Mouse (Mus musculus) activated CD4-positive, CD25-positive, alpha-beta regulatory T cell (primary cell): ENCODE results near the gene Ankra2. TPM values are rescaled to one million over a fixed set of nuclear protein-coding genes. Genes with fewer than 3 reads are reported as not detected.

Experiments used
- polyA plus RNA-seq, 2 experiments: library from polyadenylated mRNA; unstranded; fragments of 100-300 nt; shearing (Covaris generic); gene quantifications; one replicate each; pipeline ENCODE4 v1.2.1; 2017

Gene Ankra2
- 10 to 100 TPM; 54.5 to 54.7 TPM for polyA plus RNA-seq

DNA sequence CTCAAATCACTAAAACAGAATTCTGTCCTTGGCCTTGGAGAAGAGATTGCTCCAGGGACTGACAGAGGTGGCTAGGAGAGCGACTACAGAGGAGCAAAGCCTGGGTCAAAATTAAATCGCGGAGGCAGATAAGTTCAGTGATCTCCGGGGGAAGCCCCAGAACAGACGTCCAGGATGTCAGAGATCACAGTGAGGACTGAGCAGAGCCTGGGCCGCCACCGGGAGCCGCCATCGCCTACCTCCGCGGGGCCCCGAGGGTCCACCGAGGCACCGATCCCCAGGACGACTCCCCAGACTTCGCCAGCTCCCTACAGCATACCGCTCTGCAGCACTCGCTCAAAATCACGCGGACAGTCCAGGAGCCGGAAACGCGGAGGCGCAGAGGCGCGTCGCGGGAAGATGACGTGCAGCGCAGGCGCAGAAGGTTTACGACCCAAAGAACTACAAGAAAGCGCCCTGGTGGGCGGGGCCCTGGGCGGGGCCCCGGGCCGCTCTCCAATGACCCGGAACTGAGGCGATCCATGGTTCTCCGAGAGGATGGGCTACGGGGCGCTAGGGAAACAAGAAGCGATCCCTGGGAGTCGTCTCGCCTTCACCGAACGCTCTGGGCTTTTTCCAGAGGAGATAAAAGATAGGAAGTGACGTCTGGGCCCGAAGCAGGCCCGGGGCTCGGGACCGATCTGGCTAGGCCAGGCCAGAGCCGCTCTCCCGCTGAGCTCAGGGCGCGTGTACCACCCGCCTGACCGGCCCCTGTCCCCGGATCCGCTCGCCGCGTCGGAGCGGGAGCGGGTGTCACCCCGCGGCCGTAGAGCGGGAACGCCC, at the start of gene Ankra2, which contains the start of gene Utp15:
TSS of gene Ankra2 (plus strand) at position 439 of the 822 bp plus-strand sequence.
TSS of gene Utp15 (minus strand) at position 406 of the 822 bp plus-strand sequence.

DNA sequence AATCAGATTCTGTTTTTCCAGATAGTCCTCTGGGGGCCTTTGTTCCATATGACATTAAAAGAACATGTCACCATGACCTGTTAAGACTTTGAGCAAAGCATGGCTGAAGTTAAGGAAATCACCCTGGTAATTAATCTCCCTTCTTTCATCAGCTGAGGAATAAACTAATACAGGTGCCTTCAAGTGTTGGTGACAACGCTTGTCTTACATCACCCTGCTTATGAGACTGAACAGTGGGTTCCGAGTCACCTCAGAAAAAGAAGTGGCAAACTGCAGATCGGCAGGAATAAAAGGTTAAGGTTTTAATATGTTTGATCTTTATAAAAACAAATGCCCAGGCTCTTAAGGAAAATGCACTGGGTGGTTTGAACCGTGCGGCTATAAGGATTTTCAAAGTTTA, 16.8 kb downstream of the Ankra2 start, which contains the start of gene Gm21976:
TSS of gene Gm21976 (plus strand) at position 202 of the 400 bp plus-strand sequence.

DNA sequence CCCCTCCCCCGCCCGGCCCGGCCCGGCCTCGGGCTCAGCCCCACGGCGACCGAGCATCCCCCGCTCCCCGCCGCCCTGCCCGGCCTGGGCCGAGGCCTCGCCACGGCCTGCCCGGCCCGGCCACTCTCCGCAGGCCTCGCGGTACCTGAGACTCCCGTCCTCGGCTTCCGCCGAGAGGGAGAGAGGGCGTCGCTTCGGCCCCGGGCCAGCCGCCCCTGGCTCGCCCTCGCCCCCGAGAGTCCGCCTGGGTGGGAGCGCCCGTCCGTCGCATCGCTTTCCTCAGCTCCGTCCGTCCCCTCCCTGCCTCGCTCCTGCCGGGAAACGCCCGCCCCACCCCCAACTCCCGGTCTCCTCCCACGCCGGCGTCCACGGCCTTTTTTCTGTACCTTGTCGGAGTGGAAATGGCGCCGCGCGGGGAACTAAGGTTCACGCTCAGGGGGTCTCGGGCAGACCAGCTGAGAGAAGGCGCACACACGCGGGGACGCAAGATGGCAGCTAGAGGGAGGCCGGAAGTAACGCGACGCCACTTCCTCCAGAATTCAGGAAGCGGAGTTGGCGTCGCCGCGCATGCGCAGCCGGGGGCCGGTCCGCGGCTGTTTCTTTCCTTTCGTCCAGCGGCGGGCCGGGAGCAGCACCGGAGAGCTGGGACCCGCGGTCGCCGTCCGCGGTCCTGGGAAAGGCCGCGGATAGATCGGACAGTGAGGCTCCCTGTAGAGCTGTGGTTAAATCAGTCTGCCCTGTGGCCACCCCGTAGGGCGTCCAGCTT, 53.8 kb downstream of the Ankra2 start, which contains the start of gene Btf3:
TSS of gene Btf3 (minus strand) at position 527 of the 766 bp plus-strand sequence.

Other genes with a start within 250 kb of the Ankra2 start
- gene Arhgef28, start 56.6 kb upstream of the Ankra2 start, polyA plus RNA-seq: under 1 TPM in 1 of 2 experiments, not detected in 1; 0.22 TPM
- gene Utp15, start within 50 bp of the Ankra2 start, polyA plus RNA-seq: 10 to 100 TPM; 29.0 to 36.9 TPM
- not detected for gene Gm21976, start 16.8 kb downstream of the Ankra2 start, polyA plus RNA-seq
- 100 to 1,000 TPM; 652 to 751 TPM for gene Btf3, start 53.9 kb downstream of the Ankra2 start, polyA plus RNA-seq
- gene Foxd1, start 91.2 kb downstream of the Ankra2 start, polyA plus RNA-seq: not detected
- under 1 TPM; 0.37 to 0.50 TPM for gene Gm10320, start 228.9 kb downstream of the Ankra2 start, polyA plus RNA-seq